Mouse (Mus musculus) lung, embryonic 14.5 days (tissue): ENCODE measurements around the gene Vasn. TPM values are rescaled to one million over a fixed set of nuclear protein-coding genes. Genes with fewer than 3 reads are reported as not detected.

Source experiments
- ATAC-seq: fragments of 200-750 bp; cut with Nextera tagmentation; 2 replicates; pipeline ENCODE4 v1.8.0; 2017; ENCODE audit warnings: mild to moderate bottlenecking, moderate TSS enrichment, moderate library complexity; ENCODE audit not compliant: insufficient read depth
- DNase-seq: peaks from one replicate; pipeline ENCODE4 v3.0.0-alpha.2; 2015
- H3K27ac ChIP-seq: fragments of 300-500 bp; sonication (generic); 2 replicates; pipeline ENCODE4 v1.5.1; 2014; ENCODE audit warnings: low read depth, mild to moderate bottlenecking, moderate library complexity
- H3K27me3 ChIP-seq: fragments of 300-500 bp; sonication (generic); 2 replicates; pipeline ENCODE4 v1.6.1; 2014; ENCODE audit warnings: low read length, control low read depth; ENCODE audit not compliant: insufficient read depth
- H3K36me3 ChIP-seq: fragments of 300-500 bp; sonication (generic); 2 replicates; pipeline ENCODE4 v1.6.1; 2014; ENCODE audit warnings: control low read depth; ENCODE audit not compliant: insufficient read depth
- H3K4me1 ChIP-seq: fragments of 300-500 bp; sonication (generic); 2 replicates; pipeline ENCODE4 v1.6.1; 2014; ENCODE audit warnings: antibody characterized with exemption, control low read depth; ENCODE audit not compliant: insufficient read depth
- H3K4me2 ChIP-seq: fragments of 300-500 bp; sonication (generic); 2 replicates; pipeline ENCODE4 v1.6.1; 2014; ENCODE audit warnings: mild to moderate bottlenecking
- H3K4me3 ChIP-seq: fragments of 300-500 bp; sonication (generic); 2 replicates; pipeline ENCODE4 v1.5.1; 2014; ENCODE audit warnings: low read depth, low read length
- H3K9ac ChIP-seq: fragments of 300-500 bp; sonication (generic); 2 replicates; pipeline ENCODE4 v1.6.1; 2014
- H3K9me3 ChIP-seq: fragments of 300-500 bp; sonication (generic); 2 replicates; pipeline ENCODE4 v1.6.1; 2016; ENCODE audit warnings: low read depth, low read length, control low read depth
- CTCF ChIP-seq: IDR thresholded peaks from 2 replicates; pipeline ENCODE4 v1.5.1; 2016; ENCODE audit warnings: antibody characterized with exemption, low read depth
- WGBS: fragments of 180-500 bp; shearing (Covaris S2); extraction: QIAGEN DNeasy Blood & Tissue Kit; methylation state at CpG from one replicate; pipeline ENCODE4 v1.1.7; 2014; 5-methylcytosine and 5-hydroxymethylcytosine counted together
- polyA plus RNA-seq: library from polyadenylated mRNA; unstranded; fragments of >200 nt; fragmentation: Nextera tagmentation; extraction: Ambion mirVana; gene quantifications from 2 replicates; pipeline ENCODE4 v1.2.1, GENCODE M21; 2014

Vasn gene
- polyA plus RNA-seq, 1 experiment from 2014 or later = 23.5 TPM

- H3K9ac ChIP-seq = peak overlapping the region; percentile 86
- no peaks in the 10 kb centered on the region for H3K9me3 ChIP-seq
- H3K27me3 ChIP-seq = no peaks in the 10 kb centered on the region
- WGBS = 16% methylated on average over 3 of the region's 3 CpGs
- ATAC-seq = 0 out of 2 replicates have a peak, but pooled peaks have one; percentile 5
- H3K4me3 ChIP-seq = peak overlapping the region; percentile 83
- TF ChIP-seq CTCF = no peak
- peak; percentile 61 for DNase-seq
- H3K27ac ChIP-seq = peak overlapping the region; percentile 75; the same call in 1 of the 2 replicates
- peaks cover 23% of the 10 kb centered on the region for H3K4me1 ChIP-seq
- H3K4me2 ChIP-seq = peak overlapping the region; percentile 88
- H3K36me3 ChIP-seq = no peaks in the 10 kb centered on the region; the same call in 1 of the 2 replicates
These were observed 43.5 kb upstream of the Vasn start for GRCm38 (mm10) chr16:4596141-4596728.

GRCm38 (mm10) chr16:4596836-4597235 is 42.9 kb upstream of the Vasn start:
- Histone ChIP-seq H3K36me3 (no peaks in the 10 kb centered on the region; the same call in 1 of the 2 replicates), H3K9me3 (no peaks in the 10 kb centered on the region), H3K4me1 (peaks cover 23% of the 10 kb centered on the region), H3K27ac (peak overlapping the region; percentile 54; the same call in 1 of the 2 replicates), H3K4me3 (peak overlapping the region; percentile 83), H3K4me2 (peak overlapping the region; percentile 88), H3K27me3 (no peaks in the 10 kb centered on the region), H3K9ac (peak overlapping the region; percentile 86)
- no peak for ATAC-seq
- DNase-seq = no peak
- WGBS = 53% methylated on average over 2 of the region's 2 CpGs
- no peak for TF ChIP-seq CTCF

DNA sequence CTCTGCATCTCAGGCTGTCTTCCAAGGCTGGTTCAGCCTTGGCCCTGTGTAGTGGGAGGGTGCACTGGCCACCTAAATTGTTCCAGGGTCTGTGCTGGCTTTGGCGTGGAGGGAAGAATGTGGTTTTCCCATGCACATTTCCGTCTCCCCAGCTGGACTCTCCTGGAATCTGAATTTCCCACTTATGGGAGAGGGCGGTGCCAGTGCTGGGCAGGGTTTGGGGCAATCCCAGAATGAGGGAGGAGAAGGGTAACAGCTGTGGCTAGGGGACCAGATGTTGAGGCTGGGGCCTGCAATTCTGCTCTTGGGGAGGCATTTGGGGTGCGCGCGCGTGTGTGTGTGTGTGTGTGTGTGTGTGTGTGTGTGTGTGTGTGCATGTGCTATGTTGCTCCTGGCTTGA is 42.4 kb upstream of the Vasn start:
- peak overlapping the region; percentile 83 for H3K4me3 ChIP-seq
- H3K4me1 ChIP-seq = peaks cover 27% of the 10 kb centered on the region
- no peak for TF ChIP-seq CTCF
- 54% methylated on average over 7 of the region's 7 CpGs for WGBS
- no peak for ATAC-seq
- peak overlapping the region; percentile 88 for H3K4me2 ChIP-seq
- peak overlapping the region; percentile 54; the same call in 1 of the 2 replicates for H3K27ac ChIP-seq
- no peaks in the 10 kb centered on the region; the same call in 1 of the 2 replicates for H3K36me3 ChIP-seq
- peak; percentile 64 for DNase-seq
- peak overlapping the region; percentile 86 for H3K9ac ChIP-seq
- H3K9me3 ChIP-seq = no peaks in the 10 kb centered on the region
- no peaks in the 10 kb centered on the region for H3K27me3 ChIP-seq

DNA sequence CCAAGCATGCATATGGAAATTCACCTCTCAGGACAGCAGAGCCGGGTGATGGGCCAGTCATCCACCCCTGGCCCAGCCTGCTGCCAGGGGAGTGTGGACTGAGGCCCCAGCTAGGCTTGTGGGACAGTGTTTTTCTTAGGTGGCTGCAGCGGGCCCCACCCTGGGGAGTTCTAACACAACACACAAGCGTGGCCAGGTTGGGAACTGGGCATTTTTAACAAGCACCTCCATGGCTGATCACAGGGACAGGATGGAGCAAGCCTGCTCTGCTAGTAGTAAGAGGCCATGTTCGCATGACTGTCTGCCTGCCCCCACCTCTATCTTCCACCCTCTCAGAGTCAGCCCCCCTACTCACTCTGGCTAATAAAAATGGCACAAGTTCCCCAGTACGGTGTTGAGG is 41.7 kb upstream of the Vasn start:
- H3K27ac ChIP-seq = no peak overlapping the region
- H3K27me3 ChIP-seq = no peaks in the 10 kb centered on the region
- ATAC-seq = no peak
- H3K4me1 ChIP-seq = peaks cover 33% of the 10 kb centered on the region
- H3K36me3 ChIP-seq = no peaks in the 10 kb centered on the region; the same call in 1 of the 2 replicates
- no peaks in the 10 kb centered on the region for H3K9me3 ChIP-seq
- DNase-seq = no peak
- TF ChIP-seq CTCF = no peak
- H3K9ac ChIP-seq = no peak overlapping the region; the same call in 1 of the 2 replicates
- WGBS = 66% methylated on average over 5 of the region's 5 CpGs
- H3K4me3 ChIP-seq = no peak overlapping the region
- no peak overlapping the region for H3K4me2 ChIP-seq

DNA sequence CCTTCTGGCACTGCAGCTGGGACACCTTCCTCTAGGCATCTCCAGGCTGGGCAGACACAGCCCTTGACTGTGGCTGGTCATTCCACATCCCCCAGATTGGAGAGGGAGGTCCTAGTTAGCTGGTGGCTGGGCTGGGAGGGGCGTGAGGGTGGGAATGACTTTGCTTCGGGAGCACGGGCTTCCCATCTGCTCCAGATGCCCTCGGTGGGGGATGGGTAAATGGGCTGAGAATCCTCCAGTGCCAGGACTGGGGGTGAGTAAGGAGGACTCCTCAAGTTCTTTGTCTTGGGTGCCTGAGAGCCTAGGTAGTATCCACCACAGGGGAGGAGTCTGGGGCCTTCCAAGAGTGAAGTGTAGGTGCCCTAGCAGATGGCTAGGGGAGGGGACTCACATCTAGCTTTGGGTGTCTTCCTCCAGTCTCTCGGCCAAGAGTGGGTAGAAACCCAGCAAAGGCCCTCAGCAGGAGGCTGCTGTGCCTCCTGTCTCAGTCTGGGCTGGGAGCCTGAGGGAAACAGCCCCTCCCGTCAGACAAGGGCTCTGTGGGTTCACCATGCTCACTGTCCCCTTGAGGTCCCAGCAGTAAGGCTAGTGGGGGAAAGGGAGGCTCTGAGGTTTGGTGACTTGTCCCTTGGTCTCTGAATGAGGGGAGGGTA is 40.7 kb upstream of the Vasn start:
- Histone ChIP-seq H3K36me3 (no peaks in the 10 kb centered on the region; the same call in 1 of the 2 replicates), H3K9me3 (no peaks in the 10 kb centered on the region), H3K27me3 (no peaks in the 10 kb centered on the region), H3K9ac (peak overlapping the region; percentile 29; the same call in 1 of the 2 replicates), H3K27ac (0 out of 2 replicates have a peak overlapping the region, but pooled peaks have one; percentile 48), H3K4me2 (peak overlapping the region; percentile 33; the same call in 1 of the 2 replicates), H3K4me1 (peaks cover 42% of the 10 kb centered on the region), H3K4me3 (no peak overlapping the region)
- WGBS = 27% methylated on average over 6 of the region's 6 CpGs
- ATAC-seq (no peak), DNase-seq (no peak)
- no peak for TF ChIP-seq CTCF

- Histone ChIP-seq H3K4me1 (peaks cover 48% of the 10 kb centered on the region), H3K27me3 (no peaks in the 10 kb centered on the region), H3K4me3 (no peak overlapping the region), H3K36me3 (no peaks in the 10 kb centered on the region; the same call in 1 of the 2 replicates), H3K9me3 (no peaks in the 10 kb centered on the region), H3K27ac (no peak overlapping the region), H3K9ac (no peak overlapping the region), H3K4me2 (no peak overlapping the region)
- no peak for DNase-seq
- WGBS = 84% methylated on average over 3 of the region's 3 CpGs
- ATAC-seq = no peak
- no peak for TF ChIP-seq CTCF
These were observed 40.1 kb upstream of the Vasn start for GRCm38 (mm10) chr16:4599616-4600015.

GRCm38 (mm10) chr16:4600701-4601310 is 38.9 kb upstream of the Vasn start:
- Histone ChIP-seq H3K4me3 (no peak overlapping the region), H3K4me1 (peaks cover 57% of the 10 kb centered on the region), H3K36me3 (no peaks in the 10 kb centered on the region; the same call in 1 of the 2 replicates), H3K27me3 (no peaks in the 10 kb centered on the region), H3K27ac (peak overlapping the region; percentile 2; the same call in 1 of the 2 replicates), H3K9ac (no peak overlapping the region), H3K4me2 (no peak overlapping the region), H3K9me3 (no peaks in the 10 kb centered on the region)
- WGBS = 74% methylated on average over 9 of the region's 9 CpGs
- no peak for ATAC-seq
- no peak for DNase-seq
- no peak for TF ChIP-seq CTCF
